Mouse (Mus musculus): ENCODE measurements around the gene Fcho2.

The Fcho2 gene

DNA sequence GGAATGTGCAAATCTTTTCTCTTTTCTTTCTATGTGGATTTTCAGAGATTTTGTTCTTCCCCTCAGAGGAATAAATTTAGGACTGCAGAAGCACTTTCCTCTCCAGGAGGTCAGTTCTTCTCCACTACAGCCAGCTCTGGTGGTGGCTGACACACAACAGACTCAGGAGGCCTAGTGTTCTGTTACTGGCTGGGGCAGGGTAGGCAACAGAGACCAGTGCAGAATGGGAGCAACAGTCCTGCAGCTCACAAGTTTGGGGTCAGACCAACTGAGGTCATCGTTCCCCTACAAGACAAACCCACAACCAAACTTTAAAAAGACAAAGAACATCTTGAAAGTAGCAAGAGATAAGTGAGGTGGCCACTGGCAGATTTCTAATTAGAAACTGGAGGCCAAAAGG lies 104.6 kb downstream of the Fcho2 start:
- DNase-seq (ENCODE audit: low spot score in 2 of 2), result no peak

DNA sequence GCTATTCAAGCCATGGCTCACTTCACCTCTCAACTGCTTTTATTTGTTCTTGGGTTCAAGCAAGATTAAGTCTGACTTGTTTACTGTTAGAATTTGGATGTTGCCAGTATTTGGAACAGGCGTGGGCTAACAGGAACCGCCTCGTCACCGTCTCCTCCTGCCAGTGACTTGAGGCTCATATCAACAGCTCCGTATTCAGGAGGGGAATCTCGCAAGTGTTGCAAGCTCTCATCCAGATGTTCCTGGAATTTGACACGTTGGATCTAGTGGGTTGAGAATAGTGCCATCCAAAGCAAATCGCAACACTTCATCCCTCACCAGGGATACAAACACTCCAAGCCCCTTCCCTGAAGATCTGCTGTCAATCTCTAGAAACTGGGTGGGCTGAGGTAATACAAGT lies 105.0 kb downstream of the Fcho2 start:
- DNase-seq (ENCODE audit: low spot score in 2 of 2), result no peak

DNA sequence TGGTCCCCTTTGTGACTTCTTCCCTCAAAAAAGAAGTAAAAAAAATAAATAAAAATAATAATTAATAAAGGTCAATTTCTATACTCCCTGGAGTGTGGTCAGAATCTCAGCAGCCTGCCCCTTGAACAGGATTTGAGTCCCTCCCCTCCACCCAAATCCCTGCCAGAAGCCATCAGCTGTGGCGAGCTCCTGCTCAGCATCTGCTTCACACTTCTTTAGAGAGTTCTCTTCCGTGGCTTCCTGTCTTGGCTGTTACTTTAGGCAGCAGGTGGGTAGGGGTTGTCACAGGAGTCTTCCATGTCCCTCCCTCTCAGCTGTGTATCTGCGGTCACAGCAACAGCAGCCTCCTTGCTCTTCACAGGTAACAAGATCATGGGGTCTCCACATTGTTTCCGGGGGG lies 109.7 kb downstream of the Fcho2 start:
- peak in 1 of 2 experiments; percentile 47 for DNase-seq (ENCODE audit: low spot score in 2 of 2)

DNA sequence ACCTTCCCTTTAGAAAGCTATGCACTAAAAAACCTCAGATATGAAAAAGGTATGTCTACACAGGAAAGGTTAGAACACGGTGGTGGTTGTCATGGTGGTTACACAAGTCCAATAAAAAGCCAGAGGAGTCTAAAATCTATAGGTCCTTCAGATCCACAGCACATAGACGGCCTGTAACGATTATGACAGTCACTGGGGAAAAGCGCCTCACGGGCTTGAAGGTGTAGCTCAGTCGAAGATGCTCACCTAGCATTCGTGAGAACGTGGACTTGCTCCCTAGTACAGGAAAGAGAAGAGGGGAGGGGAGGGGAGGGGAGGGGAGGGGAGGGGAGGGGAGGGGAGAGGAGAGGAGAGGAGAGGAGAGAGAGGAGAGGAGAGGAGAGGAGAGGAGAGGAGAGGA lies 111.5 kb downstream of the Fcho2 start:
- peak in 1 of 2 experiments; percentile 26 for DNase-seq (ENCODE audit: low spot score in 2 of 2)

DNA sequence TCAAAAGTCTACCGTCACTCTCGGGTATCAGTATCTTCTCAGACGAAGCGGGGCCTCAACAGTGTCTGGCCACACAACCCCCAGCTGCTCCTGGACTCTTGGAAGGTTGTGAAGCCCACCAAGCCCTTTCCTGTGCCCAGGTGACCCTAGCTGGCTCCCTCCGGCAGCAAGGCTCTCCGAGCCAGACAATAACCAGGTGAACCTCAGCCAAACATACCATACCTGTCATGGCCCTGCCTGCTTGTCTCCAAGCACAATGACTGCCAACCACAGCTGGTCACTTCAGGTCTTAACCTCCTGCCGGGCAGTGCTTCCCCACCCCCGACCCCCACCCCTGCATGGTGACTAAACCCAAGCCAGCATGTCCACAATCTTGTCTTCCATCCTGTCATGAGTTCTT lies 112.9 kb downstream of the Fcho2 start:
- DNase-seq (ENCODE audit: low spot score in 2 of 2), result peak in 1 of 2 experiments; percentile 55

DNA sequence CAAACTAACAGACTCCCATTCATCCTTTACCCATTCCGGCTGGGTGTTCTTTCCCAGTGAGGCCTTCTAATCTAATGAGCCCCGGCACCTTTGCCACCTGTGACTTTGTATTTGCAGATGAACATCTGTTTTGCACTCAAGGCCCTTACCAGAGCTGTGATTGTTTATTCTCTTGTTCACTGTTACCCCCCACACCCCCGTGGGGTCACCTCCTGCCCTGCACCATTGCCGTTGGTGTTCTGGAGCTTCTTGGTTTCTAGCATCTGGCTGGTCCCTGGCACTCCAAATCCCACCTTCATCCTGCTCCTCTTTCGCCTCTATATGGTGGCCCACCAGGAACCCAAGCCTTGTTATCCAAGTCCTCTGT lies 114.0 kb downstream of the Fcho2 start:
- DNase-seq (ENCODE audit: low spot score in 2 of 2), result peak in 1 of 2 experiments; percentile 53

DNA sequence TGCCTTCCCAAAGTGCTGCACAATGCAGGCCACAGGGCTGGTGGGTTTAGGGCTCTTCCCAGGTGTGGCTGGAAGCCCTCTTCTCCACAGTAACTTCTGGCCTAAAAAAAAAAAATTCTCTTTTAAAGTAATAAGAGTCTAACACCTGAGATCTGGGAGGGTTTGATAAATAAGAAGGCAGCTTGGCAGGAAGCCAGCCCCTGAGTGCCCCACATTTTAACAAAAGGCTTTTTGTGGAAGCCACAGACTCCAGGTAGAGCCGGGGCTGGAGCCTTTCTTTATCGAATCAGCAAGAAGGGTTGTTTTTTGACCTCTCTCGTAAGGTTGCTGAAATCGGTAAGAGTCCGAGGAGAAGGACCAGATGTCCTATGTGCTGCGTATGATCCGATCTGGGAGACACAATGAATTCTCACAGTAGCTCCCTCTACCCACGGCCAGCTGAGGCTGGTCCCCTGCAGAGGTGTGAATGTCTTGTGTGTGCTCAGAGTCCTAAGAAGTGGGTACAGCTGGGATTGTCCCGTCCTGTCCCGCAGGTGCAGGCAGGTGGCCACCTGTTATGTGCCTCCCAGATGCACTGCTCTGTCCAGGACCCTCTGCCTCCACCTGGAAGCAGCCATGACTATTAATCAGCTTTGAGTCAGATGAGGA lies 114.5 kb downstream of the Fcho2 start:
- DNase-seq (ENCODE audit: low spot score in 2 of 2), result peak in 1 of 2 experiments; percentile 57

DNA sequence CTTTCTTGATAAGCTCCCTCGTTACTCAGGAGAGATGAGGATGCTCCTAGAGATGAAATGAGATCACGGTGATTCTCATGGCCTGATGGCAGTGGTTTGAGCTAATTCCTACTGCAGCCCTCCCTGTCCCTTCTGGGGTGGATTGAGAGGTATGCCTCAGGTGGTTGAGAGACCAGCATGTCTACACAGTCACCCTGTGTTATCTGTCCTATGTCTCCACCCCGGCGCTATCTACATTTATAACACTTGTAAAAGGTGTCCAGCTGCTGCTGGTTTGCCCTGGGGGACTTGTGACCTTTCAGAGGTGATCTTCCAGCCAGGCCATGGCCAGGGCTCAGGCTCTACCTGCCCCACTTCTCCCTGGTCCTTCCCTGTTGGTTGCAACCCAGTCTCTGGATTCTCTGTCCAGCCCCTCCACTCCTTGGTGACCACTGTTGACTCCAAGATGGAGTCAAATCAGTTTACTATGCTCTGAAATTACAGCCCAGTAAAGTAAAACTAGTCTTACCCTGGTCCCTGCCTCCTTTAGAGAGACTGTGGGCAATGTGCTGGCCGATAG lies 115.2 kb downstream of the Fcho2 start:
- DNase-seq (ENCODE audit: low spot score in 2 of 2), result peak in 1 of 2 experiments; percentile 52

DNA sequence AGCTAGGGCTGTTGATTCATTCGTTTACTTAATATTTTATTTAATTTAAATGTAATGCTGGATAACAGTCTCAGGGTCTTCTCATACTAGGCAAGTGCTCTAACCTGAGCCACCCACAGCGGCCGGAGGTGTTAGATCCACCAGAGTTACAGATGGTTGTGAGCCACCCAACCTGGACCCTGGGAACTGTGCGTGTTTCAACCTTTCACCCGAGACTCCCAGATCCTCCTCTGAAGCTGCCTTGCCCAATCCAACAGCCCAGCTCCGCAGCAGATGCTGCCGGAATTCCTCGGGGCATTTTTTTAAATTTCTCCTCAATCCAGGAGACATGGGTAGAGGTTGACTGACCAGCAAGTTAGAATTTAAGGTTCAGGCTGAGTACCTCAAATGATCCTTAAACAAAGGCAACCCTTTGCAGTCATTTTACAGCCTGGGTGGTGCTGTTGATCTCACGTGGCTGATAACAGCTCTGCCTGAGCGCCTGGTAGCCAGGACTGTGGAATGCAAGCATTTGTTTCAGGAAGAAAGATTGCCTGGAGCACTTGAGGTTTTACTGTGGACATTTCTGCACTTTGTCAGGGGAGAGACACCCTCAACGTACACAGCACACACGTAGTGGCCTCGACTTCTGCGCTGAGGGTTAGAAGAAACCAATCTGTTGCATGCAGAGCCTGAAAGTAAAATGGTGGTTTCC lies 116.1 kb downstream of the Fcho2 start:
- peak in 1 of 2 experiments; percentile 47 for DNase-seq (ENCODE audit: low spot score in 2 of 2)

DNA sequence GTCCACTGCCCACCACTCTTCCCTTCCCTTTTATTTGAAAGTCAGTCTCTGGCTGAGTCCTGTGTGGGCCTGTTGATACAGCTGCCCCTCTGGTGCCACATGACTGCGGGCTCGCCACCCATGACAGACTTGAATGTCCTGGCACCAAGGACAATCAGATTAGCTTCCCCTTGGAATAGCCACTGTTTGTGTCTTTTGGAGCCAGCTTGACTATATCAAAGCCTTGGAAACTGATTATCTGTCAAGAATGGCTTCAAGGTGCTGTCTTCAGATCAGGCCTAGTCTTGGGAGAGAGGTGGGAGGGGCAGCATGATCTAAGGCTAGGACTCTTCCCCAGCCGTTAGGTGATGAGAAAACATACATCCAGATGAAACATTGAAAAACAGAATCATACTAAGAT lies 118.5 kb downstream of the Fcho2 start:
- no peak for DNase-seq (ENCODE audit: low spot score in 2 of 2)

DNA sequence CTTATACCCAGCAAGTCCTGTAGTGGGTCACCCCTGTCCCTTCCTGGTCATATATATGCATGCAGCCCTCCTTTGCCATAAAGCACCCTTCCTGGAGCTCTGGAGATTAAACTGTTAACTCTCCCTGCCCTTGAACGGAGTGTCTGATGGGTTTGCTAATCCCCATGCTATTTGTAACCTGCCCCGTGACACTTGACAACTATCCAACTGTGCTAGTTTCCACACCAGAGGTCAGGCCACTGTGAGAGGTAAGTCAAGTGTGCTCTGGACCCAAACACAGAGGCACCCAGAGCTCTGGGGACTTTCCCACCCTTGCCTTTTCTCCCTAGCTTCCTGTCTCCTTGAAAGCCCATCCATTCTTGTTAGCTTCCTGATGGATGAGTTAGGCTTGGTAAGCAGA lies 119.7 kb downstream of the Fcho2 start:
- no peak for DNase-seq (ENCODE audit: low spot score in 2 of 2)

DNA sequence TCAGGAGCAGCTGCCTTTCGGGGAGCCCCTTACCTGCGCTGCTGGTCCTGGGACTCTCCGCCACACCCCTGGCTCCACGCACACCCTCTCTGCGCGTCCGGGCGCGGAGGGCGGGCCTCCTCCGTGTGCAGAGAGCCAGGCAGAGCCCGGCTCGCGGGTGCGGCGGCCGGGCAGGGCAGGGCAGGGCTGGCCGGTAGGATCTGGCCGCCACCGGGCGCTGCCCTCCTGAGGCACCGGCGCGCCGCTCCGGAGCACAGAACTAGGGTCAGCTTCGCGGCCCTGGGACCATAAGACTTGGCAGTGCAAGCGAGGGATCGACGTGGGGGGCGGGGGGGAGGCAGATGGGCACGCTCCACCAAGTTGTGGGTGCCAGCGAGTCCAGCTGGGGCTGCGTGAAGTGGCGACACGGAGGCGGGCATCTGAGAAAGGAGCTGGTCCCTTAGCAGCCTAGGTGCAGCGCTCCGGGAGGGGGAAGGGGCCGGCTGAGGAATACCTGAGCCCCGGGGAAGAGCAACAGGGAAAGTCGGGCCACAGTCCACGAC lies 120.4 kb downstream of the Fcho2 start, which contains the start of gene Tmem171:
TSS of gene Tmem171 (minus strand) at position 62 of the 542 bp plus-strand sequence.
- DNase-seq (ENCODE audit: low spot score in 2 of 2), result no peak

DNA sequence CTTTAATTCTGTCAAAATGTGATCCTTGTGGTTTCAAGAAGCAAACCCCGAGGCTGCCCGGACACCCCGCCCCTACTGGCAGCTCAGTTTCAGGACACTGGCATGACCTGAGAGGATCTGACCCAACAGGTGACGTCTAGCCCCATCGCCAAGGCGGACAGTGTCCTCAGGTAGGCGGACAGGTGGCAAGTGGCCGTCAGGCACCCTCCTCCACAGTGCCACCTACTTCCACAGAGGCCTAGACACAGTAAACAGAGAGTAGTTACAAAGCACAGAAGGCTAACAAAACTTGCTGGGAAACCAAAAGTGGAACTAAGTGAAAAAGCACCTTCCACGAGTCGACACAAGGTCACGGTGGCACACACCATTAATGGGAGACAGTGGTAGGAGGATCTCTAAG lies 121.9 kb downstream of the Fcho2 start:
- DNase-seq (ENCODE audit: low spot score in 2 of 2), result no peak

DNA sequence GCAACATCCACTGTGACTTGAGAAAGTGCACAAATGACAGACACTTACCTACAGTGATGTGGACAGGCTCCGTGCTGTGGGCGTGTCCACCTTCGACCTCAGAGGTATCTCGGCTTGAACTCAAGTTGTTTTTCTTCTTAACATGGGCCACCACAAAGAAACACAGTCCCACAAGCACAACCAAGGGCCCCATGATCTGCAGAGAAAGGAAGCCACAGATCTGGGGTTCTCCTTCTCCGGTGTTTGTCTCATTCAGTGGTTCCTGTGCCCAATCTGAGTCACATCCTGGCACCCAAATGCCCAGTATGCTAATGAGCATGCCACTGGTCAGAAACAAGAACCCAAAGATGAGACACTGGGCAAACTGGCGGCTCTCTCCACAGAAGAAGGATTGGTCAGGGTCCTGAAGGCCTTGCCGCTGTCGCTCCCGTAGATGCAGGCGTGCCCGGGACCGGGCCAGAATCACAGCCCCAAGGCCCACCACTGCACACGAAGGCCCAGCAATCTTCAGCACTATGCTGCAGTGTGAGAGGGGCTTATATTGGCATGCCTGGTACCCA lies 123.2 kb downstream of the Fcho2 start:
- DNase-seq (ENCODE audit: low spot score in 2 of 2), result no peak

DNA sequence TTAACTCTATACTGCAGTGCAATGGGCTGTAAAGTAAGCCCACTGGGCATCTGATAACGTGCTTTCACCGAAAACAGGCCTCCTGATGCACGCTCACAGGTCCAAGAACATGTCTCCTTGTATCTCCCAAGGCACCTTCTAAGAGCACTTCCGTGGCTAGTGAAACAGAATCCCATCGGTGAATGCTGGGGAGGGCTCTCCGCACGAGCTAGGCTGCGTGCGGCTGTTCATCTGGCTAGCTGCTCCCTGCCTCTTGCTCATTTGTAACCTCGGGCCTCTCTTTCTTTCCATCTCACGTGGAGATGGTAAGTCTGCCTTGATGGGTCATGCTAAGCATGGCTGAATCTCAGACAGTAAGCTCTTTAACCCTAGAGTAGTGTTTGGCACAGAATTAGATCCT lies 124.4 kb downstream of the Fcho2 start:
- DNase-seq (ENCODE audit: low spot score in 2 of 2), result no peak

DNA sequence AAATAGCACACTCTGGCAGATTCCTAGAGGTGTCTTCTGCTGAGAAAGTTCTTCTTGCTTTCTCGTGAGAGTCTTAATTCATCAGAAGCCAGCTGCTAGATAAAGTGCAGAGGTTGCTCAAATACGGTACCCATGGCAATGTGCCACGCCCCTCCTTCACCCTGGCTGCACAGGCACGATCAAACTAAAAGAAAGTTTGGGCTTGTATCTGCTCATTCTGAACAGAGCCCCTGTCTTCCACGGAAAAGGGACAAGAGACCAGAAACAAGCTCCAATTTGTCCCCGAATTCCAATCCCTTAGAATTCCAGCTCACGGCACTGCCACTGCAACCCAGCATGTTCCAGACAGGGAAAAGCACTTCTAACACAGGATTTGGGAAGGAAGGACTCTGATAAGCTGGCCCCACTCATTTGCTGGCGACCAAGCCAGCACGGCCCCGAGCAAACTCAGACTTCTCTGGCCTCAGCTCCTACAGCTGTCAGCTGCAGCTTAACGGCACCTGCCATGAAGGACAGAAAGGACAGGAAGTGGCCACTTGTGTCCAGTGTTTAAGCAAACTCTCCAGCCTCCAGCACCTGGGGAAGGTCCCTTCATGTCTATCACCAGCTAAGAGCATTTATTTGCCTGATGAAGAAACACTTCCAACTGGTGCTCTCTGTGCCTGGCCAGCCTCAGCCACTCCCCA lies 125.5 kb downstream of the Fcho2 start:
- no peak for DNase-seq (ENCODE audit: low spot score in 2 of 2)

DNA sequence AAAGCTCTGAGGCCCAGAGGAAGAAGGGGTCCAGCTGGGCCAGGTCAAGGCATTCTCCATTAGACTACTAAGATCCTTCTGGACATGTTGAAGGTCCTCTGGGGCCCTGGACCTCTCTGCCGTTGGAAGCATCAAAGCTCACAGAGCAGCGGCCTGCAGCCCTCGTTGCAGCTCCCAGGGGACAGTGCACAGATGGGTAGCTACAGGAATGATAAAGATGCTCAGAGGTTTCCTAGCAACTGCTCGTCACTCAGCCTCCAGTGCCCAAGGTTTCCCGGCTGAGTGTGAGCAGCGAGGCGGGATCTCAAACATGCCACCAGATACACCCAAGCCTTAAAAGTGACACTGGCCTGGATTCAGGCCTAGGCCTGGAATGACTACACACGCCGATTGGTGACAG lies 127.3 kb downstream of the Fcho2 start:
- no peak for DNase-seq (ENCODE audit: low spot score in 2 of 2)

DNA sequence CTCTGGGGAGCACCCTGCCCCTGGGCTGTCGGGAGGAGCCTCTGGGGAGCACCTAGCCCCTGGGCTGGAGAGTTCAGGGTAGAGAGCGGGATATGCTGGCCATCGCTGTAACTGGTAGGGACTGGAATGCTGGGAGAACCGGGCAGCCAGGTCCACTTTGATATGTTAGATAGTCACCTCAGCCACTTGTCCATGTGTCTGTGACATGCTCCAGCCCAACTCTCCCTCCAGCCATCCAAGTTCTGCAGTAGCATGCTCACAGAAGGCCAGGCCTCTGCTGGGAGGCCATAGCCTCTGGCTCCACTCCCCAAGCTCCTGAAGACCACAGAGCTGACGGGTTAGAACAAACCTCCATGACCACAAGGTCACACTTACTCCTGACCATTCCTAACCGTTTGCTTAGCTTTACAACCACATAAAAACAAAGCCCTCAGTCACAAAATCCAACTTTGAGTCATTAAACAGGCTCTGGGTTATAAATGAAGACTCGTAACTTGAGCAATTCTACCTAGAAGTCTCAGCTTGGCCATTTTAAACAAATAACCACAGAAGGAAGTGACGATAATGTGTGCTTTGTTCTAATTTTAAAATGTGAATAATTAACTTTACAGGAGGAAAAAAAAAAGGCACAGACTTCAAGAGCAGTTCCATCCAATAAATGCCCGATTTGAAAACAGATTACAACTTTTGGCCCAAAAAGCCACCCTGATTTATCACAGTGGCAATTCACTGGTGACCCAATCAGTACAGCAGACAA lies 130.9 kb downstream of the Fcho2 start:
- no peak for DNase-seq (ENCODE audit: low spot score in 2 of 2)

DNA sequence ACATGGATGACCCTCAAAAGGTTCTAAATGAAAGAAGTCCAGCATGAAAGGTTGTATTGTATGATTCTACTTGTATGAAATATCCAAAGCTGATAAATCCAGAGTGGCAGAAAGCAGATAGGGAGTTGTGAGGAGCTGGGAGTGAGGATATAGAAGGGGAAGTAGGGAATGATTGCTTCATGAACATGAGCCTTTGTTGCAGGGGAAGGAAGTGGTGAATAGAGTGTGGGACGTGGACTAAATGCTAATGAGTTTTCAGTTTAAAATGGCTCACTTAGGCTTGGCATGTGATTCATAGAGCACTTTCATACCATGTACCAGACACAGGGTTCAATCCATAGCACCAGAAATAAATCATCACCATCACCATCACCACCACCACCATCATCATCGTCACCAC lies 131.8 kb downstream of the Fcho2 start:
- no peak for DNase-seq (ENCODE audit: low spot score in 2 of 2)

DNA sequence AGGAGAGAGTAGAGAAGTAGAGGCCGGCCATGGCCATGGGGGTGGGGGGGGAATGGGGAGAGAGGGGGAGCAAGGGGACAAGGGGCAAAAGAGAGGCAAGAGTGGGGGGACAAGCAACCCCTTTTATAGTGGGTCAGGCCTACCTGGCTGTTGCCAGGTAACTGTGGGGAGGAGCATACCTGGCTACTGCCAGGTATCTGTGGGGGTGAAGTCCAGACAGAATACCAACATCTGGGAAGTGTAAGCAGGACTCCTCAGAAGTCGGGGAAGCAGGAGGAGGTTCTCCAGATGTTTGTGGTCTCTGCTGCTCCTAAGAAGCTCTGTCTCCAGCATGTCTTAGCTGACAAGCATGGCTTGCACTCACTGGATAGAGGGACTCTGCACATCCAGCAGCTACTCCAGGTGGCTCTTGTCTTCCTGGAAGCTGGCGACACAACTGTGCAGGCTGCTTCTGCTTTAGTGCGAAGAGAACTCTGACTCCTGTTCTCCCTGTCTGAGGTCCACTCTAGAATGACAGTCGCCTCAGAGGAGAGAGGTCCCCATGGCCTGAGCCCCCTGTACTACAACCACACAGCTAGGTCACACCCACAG lies 134.7 kb downstream of the Fcho2 start:
- DNase-seq (ENCODE audit: low spot score in 2 of 2), result no peak

DNA sequence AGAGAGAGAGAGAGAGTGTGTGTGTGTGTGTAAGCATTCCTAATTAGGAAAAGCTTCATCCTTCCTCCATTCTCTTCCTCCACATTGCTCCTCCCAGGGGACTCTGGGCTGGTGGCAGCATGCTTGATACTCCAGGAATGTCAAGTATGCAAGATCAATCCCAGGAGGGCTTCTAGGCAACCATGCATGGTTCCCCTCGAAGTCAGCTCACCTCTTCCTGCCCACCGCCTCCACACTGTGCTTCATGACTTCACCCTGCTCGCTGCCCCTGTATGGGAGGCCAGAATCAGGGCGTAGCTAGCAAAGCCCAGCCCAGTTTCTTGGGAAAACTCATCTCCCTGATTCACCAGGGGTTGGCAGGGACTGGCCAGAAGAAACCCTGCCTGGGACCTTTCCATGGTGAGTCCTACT lies 135.6 kb downstream of the Fcho2 start:
- DNase-seq (ENCODE audit: low spot score in 2 of 2), result no peak

Data from urinary bladder, postnatal 4 days (tissue).